Mouse (Mus musculus) heart, embryonic 12.5 days (tissue): Measurements from ENCODE around the gene Gins2. TPM values are rescaled to one million over a fixed set of nuclear protein-coding genes. Genes with fewer than 3 reads are reported as not detected.

Source experiments
- ATAC-seq: fragments of 200-750 bp; cut with Nextera tagmentation; 2 replicates; pipeline ENCODE4 v1.8.0; 2017; ENCODE audit warnings: moderate TSS enrichment, moderate library complexity; ENCODE audit not compliant: insufficient number of reproducible peaks, low FRiP score
- H3K27ac ChIP-seq: fragments of 300-500 bp; sonication (generic); 2 replicates; pipeline ENCODE4 v1.5.1; 2016; ENCODE audit warnings: mild to moderate bottlenecking, moderate library complexity; ENCODE audit not compliant: poor library complexity, severe bottlenecking
- H3K27me3 ChIP-seq: fragments of 300-500 bp; sonication (generic); replicated peaks from 2 replicates; pipeline ENCODE4 v1.6.1; 2016; ENCODE audit warnings: mild to moderate bottlenecking, moderate library complexity
- H3K36me3 ChIP-seq: fragments of 300-500 bp; sonication (generic); 2 replicates; pipeline ENCODE4 v1.6.1; 2016; ENCODE audit warnings: mild to moderate bottlenecking, moderate library complexity
- H3K4me1 ChIP-seq: fragments of 300-500 bp; sonication (generic); replicated peaks from 2 replicates; pipeline ENCODE4 v1.6.1; 2016; ENCODE audit warnings: mild to moderate bottlenecking
- H3K4me2 ChIP-seq: fragments of 300-500 bp; sonication (generic); 2 replicates; pipeline ENCODE4 v1.6.1; 2016; ENCODE audit warnings: mild to moderate bottlenecking, moderate library complexity
- H3K4me3 ChIP-seq: fragments of 300-500 bp; sonication (generic); 2 replicates; pipeline ENCODE4 v1.5.1; 2016; ENCODE audit warnings: mild to moderate bottlenecking
- H3K9ac ChIP-seq: fragments of 300-500 bp; sonication (generic); 2 replicates; pipeline ENCODE4 v1.6.1; 2016; ENCODE audit warnings: mild to moderate bottlenecking, moderate library complexity
- H3K9me3 ChIP-seq: fragments of 300-500 bp; sonication (generic); replicated peaks from 2 replicates; pipeline ENCODE4 v1.6.1; 2016; ENCODE audit warnings: mild to moderate bottlenecking, moderate library complexity
- WGBS: fragments of 180-500 bp; shearing (Covaris S2); methylation state at CpG from one replicate; pipeline ENCODE4 v1.1.7; 2016; 5-methylcytosine and 5-hydroxymethylcytosine counted together
- polyA plus RNA-seq: library from polyadenylated mRNA; unstranded; fragments of >200 nt; fragmentation: Nextera tagmentation; extraction: Ambion mirVana; gene quantifications from 2 replicates; pipeline ENCODE4 v1.2.1, GENCODE M21; 2016

The Gins2 gene
- polyA plus RNA-seq = 63.4 and 66.8 TPM in 2 replicates

GRCm38 (mm10) chr8:120588908-120589771, at the start of gene Gins2:
Gene Gins2 (minus strand): TSS chr8:120589304.
- peak within 1 kb of the TSS; percentile 75 for H3K9ac ChIP-seq
- no peaks in the 10 kb centered on the region for H3K9me3 ChIP-seq
- under 1% methylated on average over 67 of the region's 67 CpGs for WGBS
- H3K4me1 ChIP-seq = peaks cover 32% of the 10 kb centered on the region
- H3K27me3 ChIP-seq = no peaks in the 10 kb centered on the region
- peak within 1 kb of the TSS; percentile 82 for H3K4me2 ChIP-seq
- ATAC-seq = peak; percentile 97
- H3K4me3 ChIP-seq = peak within 1 kb of the TSS; percentile 62
- peak within 1 kb of the TSS; percentile 80 for H3K27ac ChIP-seq
- peaks cover 27% of the 10 kb centered on the region for H3K36me3 ChIP-seq

- peak overlapping the region; percentile 96 for H3K4me2 ChIP-seq
- no peaks in the 10 kb centered on the region for H3K36me3 ChIP-seq
- peak overlapping the region; percentile 75 for H3K9ac ChIP-seq
- H3K4me3 ChIP-seq = peak overlapping the region; percentile 60
- under 1% methylated on average over 42 of the region's 42 CpGs for WGBS
- peaks cover 25% of the 10 kb centered on the region for H3K4me1 ChIP-seq
- peaks cover 34% of the 10 kb centered on the region for H3K27me3 ChIP-seq
- peak; percentile 65 for ATAC-seq
- H3K9me3 ChIP-seq = 0 out of 2 replicates have a peak, but pooled peaks cover 3% of the 10 kb centered on the region
- no peak overlapping the region for H3K27ac ChIP-seq
Measured at GRCm38 (mm10) chr8:120634329-120634839, 45.3 kb upstream of the Gins2 start.

- Histone ChIP-seq H3K27ac (no peak overlapping the region), H3K4me2 (peak overlapping the region; percentile 96), H3K36me3 (no peaks in the 10 kb centered on the region), H3K9me3 (0 out of 2 replicates have a peak, but pooled peaks cover 3% of the 10 kb centered on the region), H3K27me3 (peaks cover 34% of the 10 kb centered on the region), H3K4me3 (peak overlapping the region; percentile 60), H3K4me1 (peaks cover 25% of the 10 kb centered on the region), H3K9ac (peak overlapping the region; percentile 75)
- ATAC-seq = peak; percentile 30
- WGBS = under 1% methylated on average over 44 of the region's 44 CpGs
Measured at GRCm38 (mm10) chr8:120633665-120634271, 44.7 kb upstream of the Gins2 start.

GRCm38 (mm10) chr8:120632969-120633664, 44.0 kb upstream of the Gins2 start:
- Histone ChIP-seq H3K27me3 (peaks cover 34% of the 10 kb centered on the region), H3K27ac (no peak overlapping the region), H3K9ac (peak overlapping the region; percentile 75), H3K9me3 (0 out of 2 replicates have a peak, but pooled peaks cover 3% of the 10 kb centered on the region), H3K4me2 (peak overlapping the region; percentile 96), H3K36me3 (no peaks in the 10 kb centered on the region), H3K4me1 (peaks cover 25% of the 10 kb centered on the region), H3K4me3 (peak overlapping the region; percentile 60)
- WGBS = 30% methylated on average over 17 of the region's 17 CpGs
- no peak for ATAC-seq

GRCm38 (mm10) chr8:120631441-120632375, 42.6 kb upstream of the Gins2 start:
- Histone ChIP-seq H3K27ac (no peak overlapping the region), H3K36me3 (no peaks in the 10 kb centered on the region), H3K4me2 (no peak overlapping the region), H3K27me3 (peaks cover 32% of the 10 kb centered on the region), H3K4me3 (no peak overlapping the region), H3K9ac (no peak overlapping the region), H3K9me3 (0 out of 2 replicates have a peak, but pooled peaks cover 3% of the 10 kb centered on the region), H3K4me1 (peaks cover 25% of the 10 kb centered on the region)
- ATAC-seq = no peak
- 75% methylated on average over 21 of the region's 21 CpGs for WGBS

- Histone ChIP-seq H3K4me1 (peaks cover 25% of the 10 kb centered on the region), H3K4me2 (no peak overlapping the region), H3K4me3 (no peak overlapping the region), H3K9ac (no peak overlapping the region), H3K27me3 (peaks cover 26% of the 10 kb centered on the region), H3K9me3 (0 out of 2 replicates have a peak, but pooled peaks cover 3% of the 10 kb centered on the region), H3K27ac (no peak overlapping the region), H3K36me3 (no peaks in the 10 kb centered on the region)
- WGBS = 34% methylated on average over 6 of the region's 6 CpGs
- ATAC-seq = no peak
Measured at GRCm38 (mm10) chr8:120630848-120631247, 41.7 kb upstream of the Gins2 start.

GRCm38 (mm10) chr8:120630031-120630430, 40.9 kb upstream of the Gins2 start:
- H3K4me2 ChIP-seq = no peak overlapping the region
- 36% methylated on average over 5 of the region's 5 CpGs for WGBS
- no peak overlapping the region for H3K9ac ChIP-seq
- peaks cover 20% of the 10 kb centered on the region for H3K27me3 ChIP-seq
- no peaks in the 10 kb centered on the region for H3K36me3 ChIP-seq
- H3K9me3 ChIP-seq = 0 out of 2 replicates have a peak, but pooled peaks cover 3% of the 10 kb centered on the region
- H3K4me1 ChIP-seq = peaks cover 25% of the 10 kb centered on the region
- ATAC-seq = no peak
- H3K27ac ChIP-seq = no peak overlapping the region
- no peak overlapping the region for H3K4me3 ChIP-seq

- Histone ChIP-seq H3K4me3 (no peak overlapping the region), H3K4me2 (no peak overlapping the region), H3K9me3 (0 out of 2 replicates have a peak, but pooled peaks cover under 1% of the 10 kb centered on the region), H3K4me1 (peaks cover 22% of the 10 kb centered on the region), H3K27me3 (no peaks in the 10 kb centered on the region; the same call in 1 of the 2 replicates), H3K36me3 (no peaks in the 10 kb centered on the region), H3K27ac (no peak overlapping the region), H3K9ac (no peak overlapping the region)
- 88% methylated on average over 5 of the region's 5 CpGs for WGBS
- ATAC-seq = no peak
Measured at GRCm38 (mm10) chr8:120627298-120627697, 38.2 kb upstream of the Gins2 start.

- no peak overlapping the region for H3K27ac ChIP-seq
- ATAC-seq = no peak
- no peaks in the 10 kb centered on the region for H3K36me3 ChIP-seq
- H3K4me2 ChIP-seq = no peak overlapping the region
- no peaks in the 10 kb centered on the region for H3K9me3 ChIP-seq
- peaks cover 24% of the 10 kb centered on the region for H3K4me1 ChIP-seq
- no peaks in the 10 kb centered on the region for H3K27me3 ChIP-seq
- no peak overlapping the region for H3K9ac ChIP-seq
- H3K4me3 ChIP-seq = no peak overlapping the region
- WGBS = 63% methylated on average over 11 of the region's 11 CpGs
Measured at GRCm38 (mm10) chr8:120626461-120626860, 37.4 kb upstream of the Gins2 start.

GRCm38 (mm10) chr8:120623608-120624007, 34.5 kb upstream of the Gins2 start:
- H3K27ac ChIP-seq = no peak overlapping the region
- no peaks in the 10 kb centered on the region for H3K27me3 ChIP-seq
- 48% methylated on average over 2 of the region's 2 CpGs for WGBS
- H3K36me3 ChIP-seq = no peaks in the 10 kb centered on the region
- H3K9me3 ChIP-seq = no peaks in the 10 kb centered on the region
- no peak for ATAC-seq
- no peak overlapping the region for H3K4me2 ChIP-seq
- H3K4me3 ChIP-seq = no peak overlapping the region
- H3K4me1 ChIP-seq = peaks cover 34% of the 10 kb centered on the region
- H3K9ac ChIP-seq = no peak overlapping the region
